Mouse (Mus musculus): ENCODE data around the gene Gm20388. TPM values are rescaled to one million over a fixed set of nuclear protein-coding genes. Genes with fewer than 3 reads are reported as not detected.

Gene Gm20388
- polyA plus RNA-seq, 1 experiment from 2014 or later = 7.4 TPM

- 79% methylated on average over 10 of the region's 10 CpGs for WGBS
- Histone ChIP-seq H3K36me3 (ENCODE audit: control insufficient read depth, insufficient read depth, low read length) (peaks cover 5% of the 10 kb centered on the region; the same call in 1 of the 2 replicates), H3K9ac (ENCODE audit: low read length) (0 out of 2 replicates have a peak overlapping the region, but pooled peaks have one; percentile 7), H3K4me2 (ENCODE audit: low read depth, low read length) (no peak overlapping the region), H3K4me3 (replicated peaks; ENCODE audit: low read length) (no peak overlapping the region), H3K9me3 (replicated peaks; ENCODE audit: control insufficient read depth, low read length) (no peaks in the 10 kb centered on the region), H3K27me3 (ENCODE audit: control insufficient read depth, insufficient read depth, low read length) (no peaks in the 10 kb centered on the region), H3K27ac (ENCODE audit: low read length) (no peak overlapping the region), H3K4me1 (ENCODE audit: control insufficient read depth, insufficient read depth, low read length) (peaks cover 7% of the 10 kb centered on the region)
- ATAC-seq (ENCODE audit: insufficient read depth, low FRiP score) = no peak
Observed at GRCm38 (mm10) chr8:120094801-120095200, 184.2 kb downstream of the Gm20388 start.

GRCm38 (mm10) chr8:120096486-120096885 lies 185.8 kb downstream of the Gm20388 start:
- Histone ChIP-seq H3K4me1 (ENCODE audit: control insufficient read depth, insufficient read depth, low read length) (peaks cover 10% of the 10 kb centered on the region), H3K27me3 (ENCODE audit: control insufficient read depth, insufficient read depth, low read length) (no peaks in the 10 kb centered on the region), H3K4me3 (replicated peaks; ENCODE audit: low read length) (no peak overlapping the region), H3K9ac (ENCODE audit: low read length) (no peak overlapping the region), H3K4me2 (ENCODE audit: low read depth, low read length) (no peak overlapping the region), H3K9me3 (replicated peaks; ENCODE audit: control insufficient read depth, low read length) (no peaks in the 10 kb centered on the region), H3K36me3 (ENCODE audit: control insufficient read depth, insufficient read depth, low read length) (no peaks in the 10 kb centered on the region; the same call in 1 of the 2 replicates), H3K27ac (ENCODE audit: low read length) (no peak overlapping the region)
- 61% methylated on average over 2 of the region's 2 CpGs for WGBS
- ATAC-seq (ENCODE audit: insufficient read depth, low FRiP score) = no peak; the same call in 1 of the 2 replicates

- H3K27ac ChIP-seq (ENCODE audit: low read length) = peak overlapping the region; percentile 95
- H3K4me3 ChIP-seq (replicated peaks; ENCODE audit: low read length) = peak overlapping the region; percentile 81
- peak overlapping the region; percentile 92 for H3K9ac ChIP-seq (ENCODE audit: low read length)
- no peaks in the 10 kb centered on the region for H3K27me3 ChIP-seq (ENCODE audit: control insufficient read depth, insufficient read depth, low read length)
- no peaks in the 10 kb centered on the region for H3K36me3 ChIP-seq (ENCODE audit: control insufficient read depth, insufficient read depth, low read length)
- no peaks in the 10 kb centered on the region for H3K9me3 ChIP-seq (replicated peaks; ENCODE audit: control insufficient read depth, low read length)
- peaks cover 14% of the 10 kb centered on the region for H3K4me1 ChIP-seq (ENCODE audit: control insufficient read depth, insufficient read depth, low read length)
- H3K4me2 ChIP-seq (ENCODE audit: low read depth, low read length) = peak overlapping the region; percentile 85
- WGBS = 4% methylated on average over 25 of the region's 25 CpGs
- ATAC-seq (ENCODE audit: insufficient read depth, low FRiP score) = 0 out of 2 replicates have a peak, but pooled peaks have one; percentile 2
Observed at GRCm38 (mm10) chr8:120100388-120101067, 189.9 kb downstream of the Gm20388 start.

- peak within 1 kb of the TSS; percentile 92 for H3K9ac ChIP-seq (ENCODE audit: low read length)
- H3K27me3 ChIP-seq (ENCODE audit: control insufficient read depth, insufficient read depth, low read length) = no peaks in the 10 kb centered on the region
- H3K4me1 ChIP-seq (ENCODE audit: control insufficient read depth, insufficient read depth, low read length) = peaks cover 14% of the 10 kb centered on the region
- under 1% methylated on average over 88 of the region's 88 CpGs for WGBS
- H3K36me3 ChIP-seq (ENCODE audit: control insufficient read depth, insufficient read depth, low read length) = no peaks in the 10 kb centered on the region
- peak within 1 kb of the TSS; percentile 95 for H3K27ac ChIP-seq (ENCODE audit: low read length)
- peak within 1 kb of the TSS; percentile 81 for H3K4me3 ChIP-seq (replicated peaks; ENCODE audit: low read length)
- peak within 1 kb of the TSS; percentile 85 for H3K4me2 ChIP-seq (ENCODE audit: low read depth, low read length)
- ATAC-seq (ENCODE audit: insufficient read depth, low FRiP score) = peak; percentile 73; the same call in 1 of the 2 replicates
- no peaks in the 10 kb centered on the region for H3K9me3 ChIP-seq (replicated peaks; ENCODE audit: control insufficient read depth, low read length)
Observed at GRCm38 (mm10) chr8:120101068-120101972, 190.7 kb downstream of the Gm20388 start, which contains the start of gene Zdhhc7. Gene Zdhhc7, minus strand, starts transcription at chr8:120101482.

GRCm38 (mm10) chr8:120103916-120104315 lies 193.3 kb downstream of the Gm20388 start:
- Histone ChIP-seq H3K4me3 (replicated peaks; ENCODE audit: low read length) (no peak overlapping the region), H3K27me3 (ENCODE audit: control insufficient read depth, insufficient read depth, low read length) (no peaks in the 10 kb centered on the region), H3K4me1 (ENCODE audit: control insufficient read depth, insufficient read depth, low read length) (peaks cover 14% of the 10 kb centered on the region), H3K9ac (ENCODE audit: low read length) (no peak overlapping the region), H3K9me3 (replicated peaks; ENCODE audit: control insufficient read depth, low read length) (no peaks in the 10 kb centered on the region), H3K4me2 (ENCODE audit: low read depth, low read length) (no peak overlapping the region), H3K36me3 (ENCODE audit: control insufficient read depth, insufficient read depth, low read length) (no peaks in the 10 kb centered on the region), H3K27ac (ENCODE audit: low read length) (0 out of 2 replicates have a peak overlapping the region, but pooled peaks have one; percentile 3)
- 81% methylated on average over 9 of the region's 9 CpGs for WGBS
- ATAC-seq (ENCODE audit: insufficient read depth, low FRiP score) = no peak

- H3K9ac ChIP-seq (ENCODE audit: low read length) = no peak overlapping the region
- H3K4me3 ChIP-seq (replicated peaks; ENCODE audit: low read length) = no peak overlapping the region
- H3K27ac ChIP-seq (ENCODE audit: low read length) = peak overlapping the region; percentile 9; the same call in 1 of the 2 replicates
- no peaks in the 10 kb centered on the region for H3K9me3 ChIP-seq (replicated peaks; ENCODE audit: control insufficient read depth, low read length)
- 52% methylated on average over 9 of the region's 9 CpGs for WGBS
- no peak for ATAC-seq (ENCODE audit: insufficient read depth, low FRiP score)
- H3K4me1 ChIP-seq (ENCODE audit: control insufficient read depth, insufficient read depth, low read length) = peaks cover 14% of the 10 kb centered on the region
- H3K27me3 ChIP-seq (ENCODE audit: control insufficient read depth, insufficient read depth, low read length) = no peaks in the 10 kb centered on the region
- H3K4me2 ChIP-seq (ENCODE audit: low read depth, low read length) = no peak overlapping the region
- no peaks in the 10 kb centered on the region for H3K36me3 ChIP-seq (ENCODE audit: control insufficient read depth, insufficient read depth, low read length)
Observed at GRCm38 (mm10) chr8:120104721-120105272, 194.2 kb downstream of the Gm20388 start.

GRCm38 (mm10) chr8:120109149-120109548 lies 198.5 kb downstream of the Gm20388 start:
- peaks cover 8% of the 10 kb centered on the region for H3K4me1 ChIP-seq (ENCODE audit: control insufficient read depth, insufficient read depth, low read length)
- H3K27ac ChIP-seq (ENCODE audit: low read length) = peak overlapping the region; percentile 25; the same call in 1 of the 2 replicates
- no peak overlapping the region for H3K4me2 ChIP-seq (ENCODE audit: low read depth, low read length)
- H3K9ac ChIP-seq (ENCODE audit: low read length) = no peak overlapping the region
- no peak for ATAC-seq (ENCODE audit: insufficient read depth, low FRiP score)
- H3K36me3 ChIP-seq (ENCODE audit: control insufficient read depth, insufficient read depth, low read length) = no peaks in the 10 kb centered on the region
- no peaks in the 10 kb centered on the region for H3K9me3 ChIP-seq (replicated peaks; ENCODE audit: control insufficient read depth, low read length)
- WGBS = 26% methylated on average over 3 of the region's 3 CpGs
- H3K27me3 ChIP-seq (ENCODE audit: control insufficient read depth, insufficient read depth, low read length) = no peaks in the 10 kb centered on the region
- no peak overlapping the region for H3K4me3 ChIP-seq (replicated peaks; ENCODE audit: low read length)

GRCm38 (mm10) chr8:120110966-120111365 lies 200.3 kb downstream of the Gm20388 start:
- Histone ChIP-seq H3K4me2 (ENCODE audit: low read depth, low read length) (no peak overlapping the region), H3K36me3 (ENCODE audit: control insufficient read depth, insufficient read depth, low read length) (no peaks in the 10 kb centered on the region), H3K9me3 (replicated peaks; ENCODE audit: control insufficient read depth, low read length) (no peaks in the 10 kb centered on the region), H3K27me3 (ENCODE audit: control insufficient read depth, insufficient read depth, low read length) (peaks cover 9% of the 10 kb centered on the region), H3K27ac (ENCODE audit: low read length) (no peak overlapping the region), H3K9ac (ENCODE audit: low read length) (no peak overlapping the region), H3K4me3 (replicated peaks; ENCODE audit: low read length) (no peak overlapping the region), H3K4me1 (ENCODE audit: control insufficient read depth, insufficient read depth, low read length) (peaks cover 11% of the 10 kb centered on the region)
- ATAC-seq (ENCODE audit: insufficient read depth, low FRiP score) = no peak
- WGBS = 82% methylated on average over 4 of the region's 4 CpGs
